Mouse (Mus musculus) midbrain, embryonic 11.5 days (tissue): Measurements from ENCODE around the gene Eif4ebp2. TPM values are rescaled to one million over a fixed set of nuclear protein-coding genes. Genes with fewer than 3 reads are reported as not detected.
A peak's percentile ranks its signal among the peaks of the same experiment; 100 is the strongest.
"Not testable (repeated sequence)": the region's sequence is repeated elsewhere in the genome, so short reads cannot be mapped to it uniquely, and the experiment has no call there.

Source experiments
- ATAC-seq: fragments of 200-750 bp; cut with Nextera tagmentation; 2 replicates; pipeline ENCODE4 v1.8.0; 2017; ENCODE audit warnings: moderate TSS enrichment, moderate library complexity; ENCODE audit not compliant: low FRiP score
- DNase-seq: peaks from one replicate; pipeline ENCODE4 v3.0.0; 2015; ENCODE audit warnings: low spot score; ENCODE audit errors: missing footprints
- H3K27ac ChIP-seq: fragments of 300-500 bp; sonication (generic); 2 replicates; pipeline ENCODE4 v1.5.1; 2014; ENCODE audit warnings: low read depth, low read length
- H3K27me3 ChIP-seq: fragments of 300-500 bp; sonication (generic); 2 replicates; pipeline ENCODE4 v1.6.1; 2014; ENCODE audit warnings: mild to moderate bottlenecking, low read length, moderate library complexity, mixed read lengths; ENCODE audit not compliant: control insufficient read depth, insufficient read depth
- H3K36me3 ChIP-seq: fragments of 300-500 bp; sonication (generic); 2 replicates; pipeline ENCODE4 v1.6.1; 2014; ENCODE audit warnings: mild to moderate bottlenecking, low read length, moderate library complexity, mixed read lengths; ENCODE audit not compliant: control insufficient read depth, insufficient read depth
- H3K4me1 ChIP-seq: fragments of 300-500 bp; sonication (generic); 2 replicates; pipeline ENCODE4 v1.6.1; 2014; ENCODE audit warnings: low read length; ENCODE audit not compliant: control insufficient read depth, insufficient read depth
- H3K4me2 ChIP-seq: fragments of 300-500 bp; sonication (generic); 2 replicates; pipeline ENCODE4 v1.6.1; 2014; ENCODE audit warnings: mild to moderate bottlenecking, moderate library complexity
- H3K4me3 ChIP-seq: fragments of 300-500 bp; sonication (generic); 2 replicates; pipeline ENCODE4 v1.5.1; 2014; ENCODE audit warnings: low read depth, low read length
- H3K9ac ChIP-seq: fragments of 300-500 bp; sonication (generic); 2 replicates; pipeline ENCODE4 v1.6.1; 2014; ENCODE audit warnings: low read length
- H3K9me3 ChIP-seq: fragments of 300-500 bp; sonication (generic); 2 replicates; pipeline ENCODE4 v1.6.1; 2016; ENCODE audit warnings: low read length; ENCODE audit not compliant: control insufficient read depth
- WGBS: fragments of 180-500 bp; shearing (Covaris S2); extraction: QIAGEN DNeasy Blood & Tissue Kit; methylation state at CpG from one replicate; pipeline ENCODE4 v1.1.7; 2014; 5-methylcytosine and 5-hydroxymethylcytosine counted together
- polyA plus RNA-seq: library from polyadenylated mRNA; unstranded; fragments of >200 nt; fragmentation: Nextera tagmentation; extraction: Ambion mirVana; gene quantifications from 2 replicates; pipeline ENCODE4 v1.2.1, GENCODE M21; 2014

Gene Eif4ebp2
- polyA plus RNA-seq, 1 experiment from 2014 or later = 32.6 TPM

DNA sequence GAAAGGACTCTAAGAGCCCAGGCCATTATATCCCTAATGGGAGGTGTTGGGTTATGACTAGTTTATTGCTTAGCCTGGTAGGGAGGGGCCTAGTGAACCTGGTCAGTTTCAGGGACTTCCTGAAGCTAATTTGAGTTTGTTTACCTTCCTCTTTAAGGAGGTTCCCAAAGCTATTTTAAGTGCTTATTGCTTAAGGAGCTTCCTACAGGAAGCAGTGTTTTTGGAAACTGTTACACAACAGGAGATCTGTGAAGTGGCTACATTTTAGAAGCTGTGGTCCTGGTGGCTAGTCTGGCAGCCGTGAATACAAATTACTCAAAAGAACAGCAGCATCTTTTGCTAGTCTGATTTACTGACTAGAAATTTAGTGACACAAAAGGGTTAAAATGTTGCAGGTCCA lies 21.9 kb upstream of the Eif4ebp2 start:
- no peaks in the 10 kb centered on the region for H3K9me3 ChIP-seq
- DNase-seq (no peak), ATAC-seq (no peak)
- 92% methylated on average over 1 of the region's 1 CpGs for WGBS
- H3K36me3 ChIP-seq = no peaks in the 10 kb centered on the region
- peak overlapping the region; percentile 91; the same call in 1 of the 2 replicates for H3K4me2 ChIP-seq
- H3K9ac ChIP-seq = 0 out of 2 replicates have a peak overlapping the region, but pooled peaks have one; percentile 69
- no peak overlapping the region for H3K4me3 ChIP-seq
- H3K27ac ChIP-seq = no peak overlapping the region
- 0 out of 2 replicates have a peak, but pooled peaks cover 3% of the 10 kb centered on the region for H3K4me1 ChIP-seq
- H3K27me3 ChIP-seq = no peaks in the 10 kb centered on the region

DNA sequence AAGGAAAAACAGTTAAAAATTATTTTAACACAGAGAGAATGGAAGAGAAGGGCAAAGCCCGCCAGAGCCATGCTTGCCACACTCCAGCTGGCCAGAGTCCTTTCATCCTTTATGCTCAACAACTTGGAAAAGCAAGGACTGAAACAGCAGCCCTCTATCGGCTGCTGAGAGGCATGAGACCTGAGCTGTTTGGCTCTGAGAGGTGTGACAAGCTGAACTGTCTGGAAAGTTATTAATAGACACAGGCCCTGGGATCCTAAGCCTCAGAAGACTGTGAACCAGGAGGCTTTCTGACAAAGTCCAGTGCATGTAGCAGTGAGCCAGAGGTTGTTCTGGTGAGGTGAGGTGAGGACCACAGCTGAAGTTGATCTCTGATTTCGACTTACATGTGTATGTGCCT lies 21.2 kb upstream of the Eif4ebp2 start:
- no peak for ATAC-seq

DNA sequence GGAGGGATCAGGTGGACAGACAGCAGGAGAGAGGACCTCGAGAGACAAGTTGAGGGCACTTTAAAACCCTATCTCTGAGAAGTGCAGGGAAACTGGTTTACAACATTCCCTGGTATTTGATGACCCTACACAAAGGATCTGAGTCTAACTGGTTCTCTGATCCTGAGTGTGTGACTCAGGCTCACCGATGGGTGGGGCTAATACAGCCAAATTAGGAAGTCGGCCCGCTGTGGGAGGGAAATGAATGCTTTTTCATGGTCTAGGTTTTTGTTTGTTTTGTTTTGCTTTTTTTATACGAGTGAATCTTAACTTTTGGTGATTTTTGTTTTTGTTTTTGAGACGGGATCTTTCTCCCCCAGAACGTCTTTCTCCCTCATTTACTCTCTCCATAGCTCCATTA lies 16.4 kb upstream of the Eif4ebp2 start:
- H3K4me3 ChIP-seq = no peak overlapping the region
- WGBS = 62% methylated on average over 7 of the region's 7 CpGs
- ATAC-seq (no peak), DNase-seq (no peak)
- H3K4me1 ChIP-seq = no peaks in the 10 kb centered on the region
- H3K36me3 ChIP-seq = no peaks in the 10 kb centered on the region
- no peak overlapping the region for H3K9ac ChIP-seq
- no peak overlapping the region for H3K27ac ChIP-seq
- H3K9me3 ChIP-seq = no peaks in the 10 kb centered on the region
- H3K4me2 ChIP-seq = no peak overlapping the region
- H3K27me3 ChIP-seq = no peaks in the 10 kb centered on the region

More for the DNA sequence above, 21.2 kb upstream of the Eif4ebp2 start:
- no peaks in the 10 kb centered on the region for H3K36me3 ChIP-seq
- H3K9me3 ChIP-seq = no peaks in the 10 kb centered on the region
- DNase-seq = no peak
- H3K27ac ChIP-seq = no peak overlapping the region
- no peak overlapping the region for H3K4me3 ChIP-seq
- no peak overlapping the region for H3K4me2 ChIP-seq
- no peaks in the 10 kb centered on the region for H3K27me3 ChIP-seq
- WGBS = 81% methylated on average over 3 of the region's 3 CpGs
- H3K4me1 ChIP-seq = 0 out of 2 replicates have a peak, but pooled peaks cover 3% of the 10 kb centered on the region
- H3K9ac ChIP-seq = no peak overlapping the region

DNA sequence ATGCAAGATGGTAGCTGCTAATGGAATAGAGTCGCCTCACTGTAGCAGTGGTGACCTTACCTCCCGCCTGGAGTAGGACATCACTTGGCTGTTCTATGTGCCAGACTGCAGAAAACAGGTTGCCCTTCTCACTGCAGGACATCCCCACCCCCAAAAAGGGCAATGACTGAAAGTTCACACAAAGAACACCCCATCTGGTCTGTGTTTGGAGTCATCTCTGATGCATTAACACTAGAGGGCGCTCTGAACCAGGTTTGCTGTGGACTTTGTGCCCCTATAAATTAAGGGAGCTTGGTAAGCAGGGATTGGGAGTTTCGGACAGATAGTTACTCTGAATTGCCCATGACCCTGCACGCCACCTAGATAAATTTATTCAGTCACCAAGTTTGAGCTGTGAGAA lies 14.4 kb upstream of the Eif4ebp2 start:
- Histone ChIP-seq H3K9me3 (no peaks in the 10 kb centered on the region), H3K36me3 (no peaks in the 10 kb centered on the region), H3K4me2 (no peak overlapping the region), H3K27ac (no peak overlapping the region), H3K27me3 (no peaks in the 10 kb centered on the region), H3K9ac (no peak overlapping the region), H3K4me3 (no peak overlapping the region), H3K4me1 (no peaks in the 10 kb centered on the region)
- 32% methylated on average over 5 of the region's 5 CpGs for WGBS
- no peak for ATAC-seq
- DNase-seq = peak; percentile 91

DNA sequence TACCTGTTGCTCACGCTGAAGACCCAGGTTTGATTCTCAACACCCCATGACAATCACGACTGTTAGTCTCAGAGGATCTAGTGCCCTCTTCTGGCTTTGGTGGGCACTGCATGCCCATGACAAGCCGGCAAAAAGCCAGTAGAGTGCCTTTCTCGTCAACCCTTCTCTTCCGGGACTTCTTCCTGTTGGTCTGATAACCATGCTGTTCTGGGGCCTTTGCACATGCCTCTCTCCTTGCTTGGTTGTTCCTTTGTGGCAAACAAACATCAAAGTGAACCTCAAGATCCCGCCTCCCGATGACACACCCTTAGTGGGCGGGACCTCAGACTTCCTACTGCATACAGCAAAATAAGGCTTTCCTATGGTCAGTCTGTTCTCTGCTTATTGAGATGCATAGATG lies 13.8 kb upstream of the Eif4ebp2 start:
- Histone ChIP-seq H3K9me3 (no peaks in the 10 kb centered on the region), H3K36me3 (no peaks in the 10 kb centered on the region), H3K27ac (no peak overlapping the region), H3K4me3 (no peak overlapping the region), H3K4me1 (no peaks in the 10 kb centered on the region), H3K27me3 (no peaks in the 10 kb centered on the region), H3K4me2 (no peak overlapping the region), H3K9ac (no peak overlapping the region)
- 69% methylated on average over 8 of the region's 8 CpGs for WGBS
- ATAC-seq = no peak
- DNase-seq = peak; percentile 89

DNA sequence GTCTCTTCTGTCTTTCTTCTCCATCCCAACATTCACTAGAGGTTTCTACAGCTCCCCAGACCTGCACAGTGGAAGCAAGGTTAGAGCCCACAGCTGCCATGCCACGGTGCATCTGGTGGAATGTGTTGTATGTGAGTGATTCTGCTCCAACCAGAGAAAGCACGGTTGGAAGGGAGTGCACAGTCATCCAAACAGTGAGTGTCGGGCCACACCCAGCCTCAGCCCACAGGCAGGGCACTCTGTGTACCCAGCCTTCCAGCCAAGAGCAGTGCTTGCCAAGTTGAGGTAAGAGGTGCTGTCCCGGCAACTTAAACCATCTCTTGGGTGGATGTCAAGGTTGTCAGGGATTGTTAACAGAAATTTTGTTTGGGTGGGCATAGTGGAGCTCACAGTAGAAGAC lies 12.5 kb upstream of the Eif4ebp2 start:
- no peak overlapping the region for H3K4me2 ChIP-seq
- H3K4me1 ChIP-seq = no peaks in the 10 kb centered on the region
- ATAC-seq (no peak), DNase-seq (no peak)
- no peaks in the 10 kb centered on the region for H3K9me3 ChIP-seq
- no peak overlapping the region for H3K27ac ChIP-seq
- no peaks in the 10 kb centered on the region for H3K36me3 ChIP-seq
- H3K9ac ChIP-seq = no peak overlapping the region
- H3K27me3 ChIP-seq = no peaks in the 10 kb centered on the region
- 90% methylated on average over 4 of the region's 4 CpGs for WGBS
- H3K4me3 ChIP-seq = no peak overlapping the region

DNA sequence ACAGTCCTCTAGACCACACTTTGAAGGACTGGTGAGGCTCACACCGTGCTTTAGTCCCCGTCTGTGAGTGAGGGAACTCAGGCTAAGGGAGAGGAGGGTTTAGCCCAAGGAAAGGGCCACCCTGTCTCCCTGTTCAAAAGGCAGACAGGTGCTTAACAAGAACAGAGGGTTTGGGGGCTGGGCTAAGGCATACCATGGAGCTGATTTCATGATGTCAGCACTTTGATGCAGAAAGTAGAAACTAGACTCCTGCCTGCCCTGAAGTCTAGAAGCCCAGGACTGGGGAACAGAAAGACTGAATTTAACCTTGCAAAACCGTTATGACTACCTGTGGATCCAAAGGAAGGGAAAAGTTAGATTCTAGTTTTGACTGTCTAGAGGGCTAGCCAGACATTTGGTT lies 4.7 kb upstream of the Eif4ebp2 start:
- Histone ChIP-seq H3K4me3 (no peak overlapping the region), H3K9ac (no peak overlapping the region), H3K36me3 (no peaks in the 10 kb centered on the region), H3K9me3 (no peaks in the 10 kb centered on the region), H3K27ac (no peak overlapping the region), H3K27me3 (no peaks in the 10 kb centered on the region), H3K4me1 (no peaks in the 10 kb centered on the region), H3K4me2 (no peak overlapping the region)
- ATAC-seq (no peak), DNase-seq (peak; percentile 54)
- 68% methylated on average over 3 of the region's 3 CpGs for WGBS

DNA sequence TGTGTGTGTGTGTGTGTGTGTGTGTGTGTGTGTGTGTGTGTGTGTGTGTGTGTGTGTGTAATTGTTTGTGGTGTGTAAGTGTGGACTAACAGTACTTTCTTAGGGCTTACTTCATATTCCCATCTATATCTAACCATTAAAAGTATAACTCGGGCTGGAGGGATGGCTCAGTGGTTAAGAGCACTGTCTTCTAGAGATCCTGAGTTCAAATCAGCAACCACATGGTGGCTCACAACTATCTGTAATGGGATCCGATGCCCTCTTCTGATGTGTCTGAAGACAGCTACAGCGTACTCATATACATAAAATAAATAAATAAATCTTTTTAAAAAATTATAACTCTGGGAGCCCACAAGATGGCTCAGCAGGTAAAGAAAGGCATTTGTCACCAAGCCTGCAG lies 710 bp upstream of the Eif4ebp2 start:
- peak; percentile 33; the same call in 1 of the 2 replicates for ATAC-seq
- H3K4me3 ChIP-seq = 0 out of 2 replicates have a peak overlapping the region, but pooled peaks have one; percentile 88

DNA sequence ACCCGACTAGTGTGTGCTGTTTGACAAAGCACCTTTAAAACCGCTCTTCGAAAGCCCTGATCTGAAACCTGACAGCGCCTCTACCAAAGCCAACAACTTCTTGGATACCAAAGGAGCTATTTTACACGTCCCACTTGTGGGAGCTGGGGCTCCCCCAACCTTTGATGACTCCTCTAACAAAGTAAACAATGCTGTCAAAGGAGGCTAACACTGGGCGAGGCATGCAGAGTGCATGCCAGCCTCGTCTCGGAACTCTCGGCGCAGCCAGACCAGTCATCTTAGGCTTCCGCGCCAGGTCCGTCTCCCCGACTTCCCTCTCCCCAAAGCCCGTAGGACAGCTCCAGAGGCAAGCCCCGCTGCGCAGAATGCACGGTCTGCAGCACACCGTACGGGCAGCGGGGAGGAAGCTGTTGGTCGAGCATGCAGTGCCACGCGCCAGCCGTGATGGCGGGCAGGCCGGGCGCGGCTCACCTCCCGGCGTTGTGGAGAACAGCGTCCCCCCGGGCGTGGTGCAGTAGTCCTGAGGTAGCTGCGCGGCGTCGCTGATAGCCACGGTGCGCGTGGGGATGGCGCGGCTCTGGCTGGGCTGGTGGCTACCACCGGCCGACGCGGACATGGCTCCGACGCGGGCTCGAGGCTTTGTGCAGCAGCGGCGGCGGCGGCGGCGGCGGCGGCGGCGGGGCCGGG lies 387 bp downstream of the Eif4ebp2 start:
- Histone ChIP-seq H3K36me3 (0 out of 2 replicates have a peak, but pooled peaks cover 2% of the 10 kb centered on the region), H3K9ac (peak overlapping the region; percentile 93), H3K27me3 (no peaks in the 10 kb centered on the region), H3K4me1 (peaks cover 17% of the 10 kb centered on the region), H3K4me2 (peak overlapping the region; percentile 93), H3K27ac (peak overlapping the region; percentile 48), H3K9me3 (no peaks in the 10 kb centered on the region), H3K4me3 (peak overlapping the region; percentile 88)
- WGBS = under 1% methylated on average over 51 of the region's 62 CpGs
- ATAC-seq = peak; percentile 72
- peak; percentile 93 for DNase-seq

More for the DNA sequence above, 710 bp upstream of the Eif4ebp2 start:
- not testable (repeated sequence) for H3K9me3 ChIP-seq, H3K4me2 ChIP-seq, H3K27me3 ChIP-seq, H3K36me3 ChIP-seq, DNase-seq, H3K9ac ChIP-seq, H3K27ac ChIP-seq
- WGBS = 76% methylated on average over 3 of the region's 3 CpGs
- H3K4me1 ChIP-seq = peaks cover 11% of the 10 kb centered on the region
